Mouse (Mus musculus): ENCODE measurements at regions not wholly inside any gene's neighbourhood (a gene's known extent, or its start where the extent isn't known, plus 50 kb on each side); places are given as distances from the start of the nearest gene placed in this dataset.

DNA sequence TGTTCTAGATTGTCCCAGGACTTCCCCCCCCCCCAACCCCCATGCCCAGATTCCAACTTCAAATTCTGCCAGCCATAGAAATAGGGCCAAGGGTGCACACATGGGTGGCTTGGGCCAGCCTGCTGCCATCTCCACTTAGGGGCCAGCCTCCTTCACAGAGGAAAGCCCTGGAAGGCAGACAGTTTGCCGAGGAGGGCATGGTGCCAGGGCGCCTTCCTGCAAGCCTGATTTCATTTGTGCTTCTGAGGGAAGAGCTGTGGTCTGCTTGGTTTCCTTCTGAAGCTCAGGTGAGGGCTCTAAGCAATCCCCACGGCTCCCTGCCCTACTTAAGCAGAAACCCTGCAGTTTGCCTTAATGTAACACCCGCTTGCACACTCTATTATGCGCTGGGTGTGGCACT is 52.3 kb upstream of the Tcl1 start:
- DNase-seq (ENCODE audit: extremely low spot score in 1 of 2, low spot score in 2 of 2) = peak in 1 of 2 experiments; percentile 36

DNA sequence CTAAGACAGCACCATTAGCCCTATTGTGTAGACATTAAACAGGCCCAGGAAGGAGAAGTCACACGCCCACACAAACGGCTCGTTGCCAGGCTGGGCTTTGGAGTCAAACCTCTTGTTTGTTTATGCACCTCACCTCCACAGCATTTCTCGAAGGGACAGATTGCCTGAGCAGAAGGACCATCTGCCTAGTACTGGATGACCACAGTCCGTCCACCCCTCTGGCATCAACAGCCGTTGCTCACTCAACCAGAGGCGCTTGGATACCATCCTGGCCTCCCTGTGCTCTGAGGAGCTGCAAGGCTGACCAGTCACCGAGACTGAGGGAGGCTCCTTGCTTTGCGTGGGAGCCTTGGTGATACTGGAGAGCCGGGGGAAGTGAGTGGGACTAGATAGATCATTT is 53.6 kb upstream of the Tunar start:
- intact Hi-C loops (cut with DNase I) = no loop called here
- DNase-seq (ENCODE audit: extremely low spot score in 1 of 2, low spot score in 2 of 2) = no peak

More for the DNA sequence above, 52.3 kb upstream of the Tcl1 start:
- intact Hi-C loops (cut with DNase I) = no loop called here

DNA sequence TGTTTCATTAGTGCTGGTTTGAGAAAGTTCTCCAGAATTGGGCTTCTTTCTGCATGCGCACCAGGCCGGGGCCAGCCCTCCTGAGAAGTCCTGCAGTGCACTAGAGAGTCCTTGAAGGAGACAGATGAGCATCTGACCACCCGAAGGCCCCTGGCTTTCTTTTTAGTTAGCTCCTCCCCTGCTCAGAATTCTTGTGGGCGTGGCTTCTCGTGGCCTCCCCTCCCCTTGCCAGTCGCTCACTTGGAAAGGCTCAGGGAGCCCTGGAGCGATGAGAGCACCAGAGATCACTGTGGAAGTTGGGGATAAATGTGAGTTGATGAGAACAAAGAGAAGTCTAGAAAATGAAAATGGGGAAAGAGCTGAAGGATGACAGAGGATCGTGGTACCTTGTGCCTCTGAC is 52.6 kb upstream of the Tunar start:
- no peak for DNase-seq (ENCODE audit: extremely low spot score in 1 of 2, low spot score in 2 of 2)
- intact Hi-C loops (cut with DNase I) = no loop called here

DNA sequence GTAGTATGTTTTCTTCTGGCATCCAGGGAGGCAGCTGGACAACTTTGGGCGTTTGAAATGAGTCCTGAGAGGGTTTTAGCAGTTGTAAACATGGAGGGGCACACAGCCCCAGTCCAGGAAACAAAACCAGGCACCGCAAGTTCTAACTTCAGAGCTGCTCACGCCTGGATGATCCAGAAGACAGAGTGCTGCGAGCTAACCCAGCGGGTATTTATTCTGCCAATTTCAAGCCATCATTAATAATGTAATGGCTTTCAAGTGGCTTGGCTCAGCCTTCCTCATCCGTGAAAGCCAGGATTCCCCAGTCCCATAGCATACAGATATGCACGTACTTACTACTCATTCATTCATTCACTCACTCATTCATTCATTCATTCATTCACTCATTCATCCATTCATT is 51.6 kb upstream of the Tunar start:
- intact Hi-C loops (cut with DNase I) = no loop called here
- no peak for DNase-seq (ENCODE audit: extremely low spot score in 1 of 2, low spot score in 2 of 2)

Measured in left cerebral cortex, postnatal 10 days (tissue).